9 mouse cellular contexts compared by ENCODE assay signal in genomic region chr10:39520123-39520989, GRCm38 (mm10).
DNase-seq lines count a peak whose midpoint lies in the region; ATAC-seq lines count a peak whose summit lies in the region.
"Had no signal": no experiment of that assay in that cellular context is flagged by ENCODE, and none has a peak within 500 bp of the region (broad histone marks: within the 10 kb centered on the region; RNA-seq: fewer than 3 reads in every experiment).

No protein-coding gene starts in this region.

- WGBS in forebrain, embryonic 15.5 days, result 44% methylated on average over 9 of the region's 9 CpGs
- WGBS in limb, embryonic 13.5 days, result 57% methylated on average over 9 of the region's 9 CpGs

- peak; percentile 90 for ATAC-seq in forebrain, embryonic 15.5 days (replicated peaks)
- peak; percentile 45; the same call in 1 of the 2 replicates for ATAC-seq in limb, embryonic 13.5 days (ENCODE audit: low FRiP score, low read depth)

- peaks cover 18% of the 10 kb centered on the region for H3K36me3 ChIP-seq in forebrain, embryonic 15.5 days
- peaks cover 17% of the 10 kb centered on the region for H3K36me3 ChIP-seq in limb, embryonic 13.5 days

- peak; percentile 63 for DNase-seq in ovary, adult 18-20 months (ENCODE audit: low spot score)
- DNase-seq in ovary, postnatal 10 days (ENCODE audit: low spot score), result no peak
- DNase-seq in c-Kit-positive CD71-positive TER-119-negative erythroid progenitor cells, embryonic 14.5 days (ENCODE audit: low read depth), result peak; percentile 29
- DNase-seq in induced T-regulatory cell, adult 2 months (ENCODE audit: low read depth), result peak; percentile 79
- DNase-seq in naive thymus-derived CD4-positive, alpha-beta T cell, adult 2 months (ENCODE audit: low read depth), result peak; percentile 77
- DNase-seq in spleen, adult 12 weeks (ENCODE audit: low spot score), result no peak

- peaks cover 52% of the 10 kb centered on the region for H3K4me1 ChIP-seq in forebrain, embryonic 15.5 days
- peaks cover 51% of the 10 kb centered on the region for H3K4me1 ChIP-seq in limb, embryonic 13.5 days

- no peak overlapping the region for H3K4me2 ChIP-seq in forebrain, embryonic 15.5 days (replicated peaks)
- H3K4me2 ChIP-seq in limb, embryonic 13.5 days (replicated peaks), result no peak overlapping the region
- H3K4me2 ChIP-seq: embryonic facial prominence, embryonic 12.5 days had no signal

- H3K9me3 ChIP-seq in forebrain, embryonic 15.5 days, result no peaks in the 10 kb centered on the region
- no peaks in the 10 kb centered on the region for H3K9me3 ChIP-seq in limb, embryonic 13.5 days
- H3K9me3 ChIP-seq: embryonic facial prominence, embryonic 12.5 days had no signal

- H3K4me3 ChIP-seq in forebrain, embryonic 15.5 days, result no peak overlapping the region
- no peak overlapping the region for H3K4me3 ChIP-seq in limb, embryonic 13.5 days
- H3K4me3 ChIP-seq: embryonic facial prominence, embryonic 12.5 days had no signal

- no peaks in the 10 kb centered on the region for H3K27me3 ChIP-seq in forebrain, embryonic 15.5 days
- H3K27me3 ChIP-seq in limb, embryonic 13.5 days, result no peaks in the 10 kb centered on the region
- H3K27me3 ChIP-seq: embryonic facial prominence, embryonic 12.5 days had no signal

- no peak overlapping the region for H3K9ac ChIP-seq in forebrain, embryonic 15.5 days (replicated peaks)
- H3K9ac ChIP-seq in limb, embryonic 13.5 days, result no peak overlapping the region
- H3K9ac ChIP-seq: embryonic facial prominence, embryonic 12.5 days had no signal

- H3K27ac ChIP-seq in forebrain, embryonic 15.5 days (replicated peaks), result peak overlapping the region; percentile 61; the same call in 1 of the 2 replicates
- H3K27ac ChIP-seq in limb, embryonic 13.5 days, result no peak overlapping the region

Comparison
In these comparisons a context has a peak if more than half of its experiments do, and no peak if none do; other contexts are left out.
1. DNase-seq: peak in ovary, adult 18-20 months (single experiment), c-Kit-positive CD71-positive TER-119-negative erythroid progenitor cells, embryonic 14.5 days (single experiment), induced T-regulatory cell, adult 2 months (single experiment) and naive thymus-derived CD4-positive, alpha-beta T cell, adult 2 months (single experiment); none in ovary, postnatal 10 days (single experiment) and spleen, adult 12 weeks (single experiment).